ENCODE assay signal across 9 mouse cellular contexts in the genomic region with DNA sequence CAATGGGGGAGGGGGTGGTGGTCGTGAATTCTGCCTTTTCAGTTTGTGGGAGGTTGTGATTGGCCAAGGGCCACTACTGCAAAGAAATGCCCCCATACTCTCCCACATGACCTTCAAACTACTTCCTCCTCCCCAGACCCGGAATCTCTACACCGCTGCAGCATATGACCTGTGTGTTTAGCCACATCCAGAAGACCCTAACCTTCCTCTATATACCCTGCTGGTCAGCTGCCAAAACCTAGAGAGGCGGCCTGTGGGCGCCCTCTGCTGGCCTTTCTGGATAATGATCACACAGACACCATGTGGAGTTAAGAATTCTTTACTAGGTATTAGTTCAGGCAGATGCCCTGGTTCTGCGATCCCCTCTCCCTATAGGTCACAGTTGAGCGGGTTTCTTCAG. TPM values are rescaled to one million over a fixed set of nuclear protein-coding genes. Genes with fewer than 3 reads are reported as not detected.
A peak's percentile ranks its signal among the peaks of the same experiment; 100 is the strongest.
DNase-seq lines count a peak whose midpoint lies in the region; ATAC-seq and TF ChIP-seq lines count a peak whose summit lies in the region.
"Had no signal": no experiment of that assay in that cellular context is flagged by ENCODE, and none has a peak within 500 bp of the region (broad histone marks: within the 10 kb centered on the region; RNA-seq: fewer than 3 reads in every experiment).

No protein-coding gene starts in this region.

- H3K9me3 ChIP-seq in intestine, postnatal 0 days (ENCODE audit: control insufficient read depth) = no peaks in the 10 kb centered on the region
- H3K9me3 ChIP-seq in liver, embryonic 13.5 days (replicated peaks) = no peaks in the 10 kb centered on the region
- no peaks in the 10 kb centered on the region for H3K9me3 ChIP-seq in neural tube, embryonic 12.5 days
- H3K9me3 ChIP-seq: limb, embryonic 12.5 days had no signal

- no peak overlapping the region for H3K4me2 ChIP-seq in intestine, postnatal 0 days (replicated peaks; ENCODE audit: low read depth)
- H3K4me2 ChIP-seq in liver, embryonic 13.5 days = no peak overlapping the region
- no peak overlapping the region for H3K4me2 ChIP-seq in neural tube, embryonic 12.5 days (replicated peaks)
- H3K4me2 ChIP-seq: limb, embryonic 12.5 days had no signal

- no peaks in the 10 kb centered on the region for H3K27me3 ChIP-seq in intestine, postnatal 0 days (replicated peaks; ENCODE audit: control insufficient read depth, insufficient read depth, low read length)
- H3K27me3 ChIP-seq in liver, embryonic 13.5 days = no peaks in the 10 kb centered on the region
- no peaks in the 10 kb centered on the region for H3K27me3 ChIP-seq in neural tube, embryonic 12.5 days (replicated peaks)
- H3K27me3 ChIP-seq: limb, embryonic 12.5 days had no signal

- H3K4me3 ChIP-seq in left cerebral cortex, adult 2 months = no peak overlapping the region
- no peak overlapping the region for H3K4me3 ChIP-seq in intestine, postnatal 0 days (ENCODE audit: low read depth, low read length)
- no peak overlapping the region for H3K4me3 ChIP-seq in liver, embryonic 13.5 days (replicated peaks)
- no peak overlapping the region for H3K4me3 ChIP-seq in neural tube, embryonic 12.5 days
- H3K4me3 ChIP-seq: limb, embryonic 12.5 days had no signal

- ATAC-seq in intestine, postnatal 0 days = peak; percentile 17; the same call in 1 of the 2 replicates
- no peak for ATAC-seq in liver, embryonic 13.5 days (ENCODE audit: low read depth)
- ATAC-seq in neural tube, embryonic 12.5 days (ENCODE audit: low FRiP score, low read depth) = peak; percentile 74

- H3K36me3 ChIP-seq in intestine, postnatal 0 days (ENCODE audit: control insufficient read depth, insufficient read depth) = peaks cover 19% of the 10 kb centered on the region
- peaks cover 43% of the 10 kb centered on the region for H3K36me3 ChIP-seq in liver, embryonic 13.5 days
- H3K36me3 ChIP-seq in neural tube, embryonic 12.5 days = no peaks in the 10 kb centered on the region; the same call in 1 of the 2 replicates

- peak; percentile 73 for TF ChIP-seq CTCF in left cerebral cortex, adult 2 months (IDR thresholded peaks at IDR 0.05)
- TF ChIP-seq CTCF in intestine, postnatal 0 days (IDR thresholded peaks at IDR 0.05; ENCODE audit: low read depth) = peak; percentile 79

- H3K9ac ChIP-seq in intestine, postnatal 0 days (ENCODE audit: low read depth, low read length) = no peak overlapping the region
- no peak overlapping the region for H3K9ac ChIP-seq in liver, embryonic 13.5 days
- no peak overlapping the region for H3K9ac ChIP-seq in neural tube, embryonic 12.5 days
- H3K9ac ChIP-seq: limb, embryonic 12.5 days had no signal

- peak; percentile 49 to 58 for DNase-seq in left cerebral cortex, adult 2 months (ENCODE audit: extremely low spot score in 1 of 2, low spot score in 2 of 2)
- DNase-seq in left cerebral cortex, adult 11 months (ENCODE audit: low spot score) = no peak
- DNase-seq in cerebellum, postnatal 25 days = peak; percentile 45 to 65
- peak; percentile 37 to 76 for DNase-seq in heart, adult 18-20 months
- peak; percentile 11 for DNase-seq in liver, embryonic 13.5 days
- peak; percentile 29 to 65 for DNase-seq in thymus, postnatal 10 days (ENCODE audit: low spot score in 2 of 2)

- H3K27ac ChIP-seq in left cerebral cortex, adult 2 months = no peak overlapping the region
- H3K27ac ChIP-seq in intestine, postnatal 0 days (ENCODE audit: low read depth, low read length) = no peak overlapping the region
- H3K27ac ChIP-seq in liver, embryonic 13.5 days = no peak overlapping the region
- H3K27ac ChIP-seq in neural tube, embryonic 12.5 days = no peak overlapping the region
- H3K27ac ChIP-seq: limb, embryonic 12.5 days had no signal

- 29% methylated on average over 6 of the region's 7 CpGs for WGBS in intestine, postnatal 0 days
- whole genome bisulfite sequencing in liver, embryonic 13.5 days (ENCODE audit: insufficient replicate concordance) = 27% methylated on average over 7 of the region's 7 CpGs
- 49% methylated on average over 7 of the region's 7 CpGs for WGBS in neural tube, embryonic 12.5 days

- H3K4me1 ChIP-seq in intestine, postnatal 0 days (replicated peaks; ENCODE audit: control insufficient read depth, insufficient read depth, low read length) = no peaks in the 10 kb centered on the region
- H3K4me1 ChIP-seq in liver, embryonic 13.5 days (replicated peaks) = no peaks in the 10 kb centered on the region
- no peaks in the 10 kb centered on the region; the same call in 1 of the 2 replicates for H3K4me1 ChIP-seq in neural tube, embryonic 12.5 days

- intact Hi-C loops in left cerebral cortex, adult 2 months (cut with DNase I) = loop anchor here (1.0 to 5.0 kb wide), 3 partner anchors 86 to 386 kb away; no protein-coding TSS in a partner anchor

RNA-seq across cellular contexts. Expression of a gene that starts 26.9 kb away (rescaled TPM):
- 10 to 100 TPM; 52.5 to 52.7 TPM for total RNA-seq in left cerebral cortex, adult 2 months (2021)
- total RNA-seq in heart, adult 18-20 months (2021) = 1 to 10 TPM; 2.5 to 2.8 TPM
- polyA plus RNA-seq in intestine, postnatal 0 days (2015; fragmentation: Nextera tagmentation; extraction: Ambion mirVana) = 89.9 and 93.7 TPM in 2 replicates
- polyA plus RNA-seq in liver, embryonic 13.5 days (2015; fragmentation: Nextera tagmentation; extraction: Ambion mirVana) = 305 and 316 TPM in 2 replicates
- polyA plus RNA-seq in neural tube, embryonic 12.5 days (2016; fragmentation: Nextera tagmentation; extraction: Ambion mirVana) = 206 and 215 TPM in 2 replicates

RNA-seq across cellular contexts. Expression of a gene that starts 32.6 kb away (rescaled TPM):
- 1 to 10 TPM; 6.3 to 6.4 TPM for total RNA-seq in left cerebral cortex, adult 2 months (2021)
- 10 to 100 TPM in 1 of 2 experiments, 1 to 10 TPM in 1; 8.5 to 16.1 TPM for total RNA-seq in heart, adult 18-20 months (2021)
- polyA plus RNA-seq in intestine, postnatal 0 days (2015; fragmentation: Nextera tagmentation; extraction: Ambion mirVana) = 649 and 754 TPM in 2 replicates
- 41.9 and 42.6 TPM in 2 replicates for polyA plus RNA-seq in liver, embryonic 13.5 days (2015; fragmentation: Nextera tagmentation; extraction: Ambion mirVana)
- polyA plus RNA-seq in neural tube, embryonic 12.5 days (2016; fragmentation: Nextera tagmentation; extraction: Ambion mirVana) = 2.3 and 3.2 TPM in 2 replicates

Comparison
In these comparisons a context has a peak if more than half of its experiments do, and no peak if none do; other contexts are left out.
1. RNA of a gene that starts 32.6 kb away (polyA plus RNA-seq): 649 to 754 TPM in intestine, postnatal 0 days; 41.9 to 42.6 TPM in liver, embryonic 13.5 days and 2.3 to 3.2 TPM in neural tube, embryonic 12.5 days; every median in the first group is over 10 times any median in the second.